Mouse (Mus musculus): ENCODE results near the gene Sugp1.
"Not testable (repeated sequence)": the region's sequence is repeated elsewhere in the genome, so short reads cannot be mapped to it uniquely, and the experiment has no call there.

The Sugp1 gene

GRCm38 (mm10) chr8:70042583-70043455 lies at the start of gene Sugp1, which contains the start of gene Mau2:
Gene Sugp1, plus strand, starts transcription at chr8:70042813.
Gene Mau2, minus strand, starts transcription at chr8:70042734.
- DNase-seq, result peak; percentile 97

- no peak for DNase-seq
Measured at GRCm38 (mm10) chr8:69995422-69995775, 47.2 kb upstream of the Sugp1 start.

GRCm38 (mm10) chr8:69995776-69996588 lies 46.6 kb upstream of the Sugp1 start, which contains the start of gene Gatad2a:
Gene Gatad2a, minus strand, starts transcription at chr8:69996384.
- peak; percentile 100 for DNase-seq

- no peak for DNase-seq
Measured at GRCm38 (mm10) chr8:69996589-69997285, 45.9 kb upstream of the Sugp1 start.

- peak; percentile 91 for DNase-seq
Measured at GRCm38 (mm10) chr8:69998706-69999105, 43.9 kb upstream of the Sugp1 start.

GRCm38 (mm10) chr8:69999236-69999635 lies 43.4 kb upstream of the Sugp1 start:
- DNase-seq, result no peak

GRCm38 (mm10) chr8:70000226-70000625 lies 42.4 kb upstream of the Sugp1 start:
- DNase-seq, result no peak

GRCm38 (mm10) chr8:70001176-70001891 lies 41.3 kb upstream of the Sugp1 start:
- DNase-seq, result peak; percentile 72

GRCm38 (mm10) chr8:70001892-70002191 lies 40.8 kb upstream of the Sugp1 start:
- not testable (repeated sequence) for DNase-seq

GRCm38 (mm10) chr8:70003204-70003657 lies 39.4 kb upstream of the Sugp1 start:
- no peak for DNase-seq

- peak; percentile 31 for DNase-seq
Measured at GRCm38 (mm10) chr8:70004345-70004744, 38.3 kb upstream of the Sugp1 start.

- peak; percentile 41 for DNase-seq
Measured at GRCm38 (mm10) chr8:70005178-70005577, 37.4 kb upstream of the Sugp1 start.

GRCm38 (mm10) chr8:70010796-70011195 lies 31.8 kb upstream of the Sugp1 start:
- DNase-seq, result not testable (repeated sequence)

- no peak for DNase-seq
Measured at GRCm38 (mm10) chr8:70012350-70012749, 30.3 kb upstream of the Sugp1 start.

GRCm38 (mm10) chr8:70012763-70013162 lies 29.9 kb upstream of the Sugp1 start:
- no peak for DNase-seq

- no peak for DNase-seq
Measured at GRCm38 (mm10) chr8:70015017-70015416, 27.6 kb upstream of the Sugp1 start.

- no peak for DNase-seq
Measured at GRCm38 (mm10) chr8:70023596-70023995, 19.0 kb upstream of the Sugp1 start.

- DNase-seq, result peak; percentile 90
Measured at GRCm38 (mm10) chr8:70026151-70026550, 16.5 kb upstream of the Sugp1 start.

GRCm38 (mm10) chr8:70030255-70030654 lies 12.4 kb upstream of the Sugp1 start:
- no peak for DNase-seq

GRCm38 (mm10) chr8:70037994-70038393 lies 4.6 kb upstream of the Sugp1 start:
- no peak for DNase-seq

- peak; percentile 37 for DNase-seq
Measured at GRCm38 (mm10) chr8:70041885-70042546, 597 bp upstream of the Sugp1 start.

- peak; percentile 56 for DNase-seq
Measured at GRCm38 (mm10) chr8:70043996-70044395, 1.4 kb downstream of the Sugp1 start.

Measured in kidney, adult 9 months (tissue).